Mouse (Mus musculus): ENCODE measurements at regions not wholly inside any gene's neighbourhood (a gene's known extent, or its start where the extent isn't known, plus 50 kb on each side); places are given as distances from the start of the nearest gene placed in this dataset.

- TF ChIP-seq CTCF (IDR thresholded peaks at IDR 0.05 in 2 of 3, conservative IDR thresholded peaks at IDR 0.05 in 1 of 3; ENCODE audit: control insufficient read depth in 1 of 3, insufficient read depth in 1 of 3, low read depth in 2 of 3, low read length in 3 of 3, poor library complexity in 1 of 3, severe bottlenecking in 1 of 3) (no peak), TAL1 (IDR thresholded peaks at IDR 0.05; ENCODE audit: low read length) (no peak), NELFE (IDR thresholded peaks at IDR 0.05; ENCODE audit: low read depth, low read length) (no peak), GATA1 (IDR thresholded peaks at IDR 0.05; ENCODE audit: low read depth, low read length) (no peak), ETS1 (IDR thresholded peaks at IDR 0.05; ENCODE audit: low read depth, low read length) (no peak)
Measured at GRCm38 (mm10) chrX:13357973-13358372, 77.2 kb downstream of the Ddx3x start.

All from MEL (cell line).